Mouse (Mus musculus) kidney, adult 2 months (tissue): Measurements from ENCODE around the gene Grik4. TPM values are rescaled to one million over a fixed set of nuclear protein-coding genes. Genes with fewer than 3 reads are reported as not detected.

Experiments
- DNase-seq: peaks from one replicate; pipeline ENCODE4 v3.0.0; 2021
- H3K27ac ChIP-seq: fragments of 200-500 bp; 2 replicates; pipeline ENCODE4 v1.5.1; 2012; ENCODE audit warnings: low read depth, low read length, control low read depth, inconsistent platforms; ENCODE audit not compliant: insufficient read depth
- H3K27me3 ChIP-seq: fragments of 200-500 bp; replicated peaks from 2 replicates; pipeline ENCODE4 v1.6.1; 2012; ENCODE audit warnings: mild to moderate bottlenecking, moderate library complexity, low read length, inconsistent platforms; ENCODE audit not compliant: control insufficient read depth, insufficient read depth
- H3K36me3 ChIP-seq: fragments of 200-500 bp; 2 replicates; pipeline ENCODE4 v1.6.1; 2012; ENCODE audit warnings: mild to moderate bottlenecking, moderate library complexity, low read length, inconsistent platforms; ENCODE audit not compliant: control insufficient read depth, insufficient read depth
- H3K4me1 ChIP-seq: fragments of 200-500 bp; 2 replicates; pipeline ENCODE4 v1.6.1; 2011; ENCODE audit warnings: low read length; ENCODE audit not compliant: control insufficient read depth, insufficient read depth
- H3K4me3 ChIP-seq: fragments of 200-500 bp; 2 replicates; pipeline ENCODE4 v1.5.1; 2011; ENCODE audit warnings: mild to moderate bottlenecking, low read depth, low read length, control low read depth; ENCODE audit not compliant: insufficient read depth
- CTCF ChIP-seq: fragments of 200-500 bp; conservative IDR thresholded peaks from 2 replicates; pipeline ENCODE4 v1.5.1; 2011; ENCODE audit warnings: low read depth, mild to moderate bottlenecking, control low read depth, low read length, moderate library complexity, mixed read lengths; ENCODE audit not compliant: insufficient read depth, insufficient read length
- POLR2A ChIP-seq: fragments of 200-500 bp; IDR thresholded peaks from one replicate; pipeline ENCODE4 v1.6.1; 2011; ENCODE audit warnings: low read depth, low read length, control low read depth
- WGBS: fragments of 180-500 bp; shearing (Covaris S2); methylation state at CpG from one replicate; pipeline ENCODE4 v1.1.7; 2018; 5-methylcytosine and 5-hydroxymethylcytosine counted together
- polyA plus RNA-seq: library from polyadenylated mRNA; depleted of rRNA; stranded (reverse); fragments of >200 nt; gene quantifications from 2 replicates; pipeline ENCODE4 v1.2.3, GENCODE M21; 2012

The Grik4 gene
- polyA plus RNA-seq, 1 experiment, result 0.05 TPM

DNA sequence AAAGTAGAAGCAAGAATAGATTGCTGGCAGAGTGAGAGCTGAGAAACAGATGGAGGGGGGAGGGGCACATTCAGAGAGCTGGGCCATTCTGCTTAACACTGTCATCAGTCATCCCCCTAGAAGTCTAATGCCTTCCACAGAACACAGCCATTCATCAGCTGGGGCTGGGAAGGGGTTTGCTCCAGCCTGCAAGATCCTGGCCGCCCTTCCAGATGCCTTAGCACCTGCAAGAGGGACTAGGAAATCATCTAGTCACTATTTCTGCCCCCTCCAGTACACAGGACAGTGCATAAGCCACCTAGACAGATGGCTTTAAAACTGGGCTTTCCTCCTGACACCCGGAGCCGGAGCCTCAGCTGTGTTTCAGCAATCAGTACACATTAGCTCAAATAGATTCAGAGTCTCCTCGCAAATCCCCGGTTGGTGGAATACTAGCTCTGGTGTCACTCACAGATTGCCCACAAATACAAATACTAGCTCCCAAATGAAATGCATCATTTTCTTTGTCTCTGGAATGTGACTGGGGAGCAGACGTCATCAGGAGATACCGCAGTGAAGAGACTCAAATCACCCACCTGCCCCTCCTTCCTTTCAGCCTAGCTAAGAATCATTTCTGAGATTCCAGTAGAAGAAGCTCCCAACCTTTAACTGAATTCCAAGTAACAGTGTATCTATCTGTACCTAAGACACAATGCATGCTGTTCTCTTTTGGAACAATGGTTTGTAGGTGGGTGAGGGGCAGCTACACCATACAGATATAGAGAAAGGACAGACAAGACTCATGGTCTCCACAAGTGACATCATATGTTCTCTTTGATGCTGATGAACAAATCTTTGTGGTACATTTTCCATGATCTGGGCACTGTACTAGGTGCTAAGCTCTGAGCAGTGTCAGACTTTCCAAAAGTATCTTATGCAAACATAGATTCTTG lies 413.8 kb downstream of the Grik4 start:
- no peak for DNase-seq
- no peak overlapping the region for H3K4me3 ChIP-seq
- H3K36me3 ChIP-seq, result no peaks in the 10 kb centered on the region
- H3K4me1 ChIP-seq, result no peaks in the 10 kb centered on the region; the same call in 1 of the 2 replicates
- H3K27me3 ChIP-seq, result no peaks in the 10 kb centered on the region
- TF ChIP-seq POLR2A (no peak), CTCF (no peak)
- no peak overlapping the region for H3K27ac ChIP-seq
- WGBS, result 90% methylated on average over 7 of the region's 7 CpGs

DNA sequence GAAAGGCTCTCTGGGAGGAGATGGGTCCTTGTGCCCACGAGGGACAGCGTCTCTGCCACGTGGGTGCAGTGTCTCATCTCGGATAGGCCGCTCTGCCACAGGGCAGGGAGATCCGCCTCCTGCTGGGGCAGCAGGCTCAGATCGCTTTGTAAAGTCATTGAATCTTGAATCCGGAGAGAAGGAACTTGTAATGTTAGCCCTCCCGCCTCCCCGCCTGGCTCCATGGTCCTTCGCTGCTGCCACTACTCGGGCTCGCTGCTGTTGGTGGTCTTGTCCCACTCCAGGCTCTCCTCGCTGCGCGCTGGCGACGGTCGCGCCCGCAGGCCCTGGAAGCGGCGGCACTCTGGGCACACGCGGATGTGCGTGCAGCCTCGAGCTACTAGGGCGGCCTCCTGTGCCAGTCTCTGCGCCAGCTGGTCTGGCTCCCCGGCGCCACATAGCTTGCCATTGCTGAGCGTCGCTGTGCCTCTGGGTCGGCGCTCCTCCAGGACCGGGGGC lies 423.7 kb downstream of the Grik4 start:
- H3K4me3 ChIP-seq, result peak overlapping the region; percentile 45; the same call in 1 of the 2 replicates
- 9% methylated on average over 36 of the region's 36 CpGs for WGBS
- peak; percentile 33 for DNase-seq

GRCm38 (mm10) chr9:42518163-42518562 lies 426.1 kb downstream of the Grik4 start:
- no peak overlapping the region for H3K4me3 ChIP-seq
- 62% methylated on average over 14 of the region's 14 CpGs for WGBS
- no peak for TF ChIP-seq POLR2A
- TF ChIP-seq CTCF, result no peak
- H3K36me3 ChIP-seq, result no peaks in the 10 kb centered on the region
- no peak overlapping the region for H3K27ac ChIP-seq
- H3K27me3 ChIP-seq, result no peaks in the 10 kb centered on the region
- DNase-seq, result no peak
- H3K4me1 ChIP-seq, result peaks cover 4% of the 10 kb centered on the region; the same call in 1 of the 2 replicates

More for the DNA sequence above, 423.7 kb downstream of the Grik4 start:
- Histone ChIP-seq H3K27me3 (no peaks in the 10 kb centered on the region), H3K27ac (no peak overlapping the region), H3K4me1 (no peaks in the 10 kb centered on the region), H3K36me3 (no peaks in the 10 kb centered on the region)
- TF ChIP-seq CTCF (no peak), POLR2A (no peak)

DNA sequence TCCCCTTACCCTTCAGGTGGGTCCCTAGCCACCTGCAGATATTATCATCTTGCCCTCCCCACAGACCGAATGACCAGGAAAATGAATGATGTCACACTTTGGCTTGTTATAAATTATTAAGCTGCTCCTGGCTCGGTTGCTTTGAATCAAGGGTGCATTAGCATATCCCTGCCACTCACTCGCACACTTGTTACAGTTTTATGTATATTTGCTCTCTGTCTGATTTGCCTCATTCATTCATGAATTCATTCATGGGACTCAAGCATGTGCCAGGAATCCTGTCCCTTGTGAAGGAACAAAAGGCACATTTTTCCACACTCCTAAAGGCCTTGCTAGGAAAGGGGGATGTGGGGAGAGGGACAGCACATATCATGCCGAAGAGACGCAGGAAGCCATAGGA lies 431.1 kb downstream of the Grik4 start:
- no peaks in the 10 kb centered on the region for H3K27me3 ChIP-seq
- peaks cover 13% of the 10 kb centered on the region; the same call in 1 of the 2 replicates for H3K4me1 ChIP-seq
- H3K4me3 ChIP-seq, result no peak overlapping the region
- 51% methylated on average over 5 of the region's 5 CpGs for WGBS
- no peak overlapping the region for H3K27ac ChIP-seq
- TF ChIP-seq POLR2A (no peak), CTCF (no peak)
- peak; percentile 53 for DNase-seq
- no peaks in the 10 kb centered on the region for H3K36me3 ChIP-seq

GRCm38 (mm10) chr9:42512312-42512711 lies 432.0 kb downstream of the Grik4 start:
- Histone ChIP-seq H3K27ac (no peak overlapping the region), H3K4me3 (no peak overlapping the region), H3K36me3 (no peaks in the 10 kb centered on the region), H3K4me1 (peaks cover 13% of the 10 kb centered on the region; the same call in 1 of the 2 replicates), H3K27me3 (no peaks in the 10 kb centered on the region)
- TF ChIP-seq CTCF (no peak), POLR2A (no peak)
- DNase-seq, result peak; percentile 93
- WGBS, result 42% methylated on average over 4 of the region's 4 CpGs

DNA sequence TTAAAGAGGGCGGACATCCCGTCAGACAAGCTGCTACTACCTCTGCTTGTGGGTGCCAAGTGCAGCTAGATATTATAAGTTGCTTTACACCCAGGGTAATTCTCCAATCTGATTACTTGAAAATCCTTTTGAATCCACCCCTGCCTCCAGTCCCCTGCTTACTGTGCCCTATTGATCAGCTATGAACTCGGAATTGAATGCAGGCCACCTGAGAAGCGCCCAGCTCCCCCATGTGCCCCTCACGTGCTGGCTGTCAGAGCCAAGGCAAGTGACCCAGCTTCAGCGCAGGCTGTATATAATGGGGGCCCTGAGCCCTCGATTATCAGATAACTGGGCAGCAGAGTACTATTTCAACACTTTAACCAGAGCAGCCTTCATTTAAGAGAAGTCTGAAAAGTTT lies 436.1 kb downstream of the Grik4 start:
- TF ChIP-seq CTCF, result no peak
- no peak for TF ChIP-seq POLR2A
- WGBS, result 75% methylated on average over 7 of the region's 7 CpGs
- no peak for DNase-seq
- Histone ChIP-seq H3K27ac (no peak overlapping the region), H3K4me3 (no peak overlapping the region), H3K27me3 (no peaks in the 10 kb centered on the region), H3K4me1 (peaks cover 17% of the 10 kb centered on the region; the same call in 1 of the 2 replicates), H3K36me3 (no peaks in the 10 kb centered on the region)

DNA sequence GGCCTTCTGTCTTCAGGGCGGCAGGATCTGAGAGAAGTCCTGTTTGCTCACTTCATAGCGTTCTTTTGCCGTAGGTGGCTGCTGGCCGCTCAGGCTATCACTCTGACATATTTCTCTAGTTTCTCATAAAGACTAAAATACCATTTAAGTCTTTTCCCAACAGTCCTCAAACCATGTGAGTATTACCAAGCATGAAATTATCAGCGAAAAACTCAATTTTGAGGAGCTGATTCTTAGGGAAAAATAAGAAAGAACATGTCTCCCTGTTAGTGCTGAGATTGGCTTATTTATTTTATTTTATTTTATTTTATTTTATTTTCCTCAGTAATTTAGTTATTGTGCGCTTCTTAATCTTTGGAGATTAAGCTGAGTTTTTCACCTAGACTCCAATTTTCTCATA lies 436.6 kb downstream of the Grik4 start, which contains the start of gene Tbcel:
Gene Tbcel, minus strand, starts transcription at position 101 of the 400 bp plus-strand sequence.
- WGBS, result 97% methylated on average over 6 of the region's 6 CpGs
- H3K4me1 ChIP-seq, result peaks cover 12% of the 10 kb centered on the region; the same call in 1 of the 2 replicates

More for the DNA sequence above, 436.6 kb downstream of the Grik4 start, which contains the start of gene Tbcel:
- Histone ChIP-seq H3K4me3 (no peak within 1 kb of the TSS), H3K27me3 (no peaks in the 10 kb centered on the region), H3K27ac (no peak within 1 kb of the TSS), H3K36me3 (no peaks in the 10 kb centered on the region)
- TF ChIP-seq POLR2A (no peak), CTCF (no peak)
- no peak for DNase-seq
